Mouse (Mus musculus): ENCODE measurements around the gene Sgce.

DNA sequence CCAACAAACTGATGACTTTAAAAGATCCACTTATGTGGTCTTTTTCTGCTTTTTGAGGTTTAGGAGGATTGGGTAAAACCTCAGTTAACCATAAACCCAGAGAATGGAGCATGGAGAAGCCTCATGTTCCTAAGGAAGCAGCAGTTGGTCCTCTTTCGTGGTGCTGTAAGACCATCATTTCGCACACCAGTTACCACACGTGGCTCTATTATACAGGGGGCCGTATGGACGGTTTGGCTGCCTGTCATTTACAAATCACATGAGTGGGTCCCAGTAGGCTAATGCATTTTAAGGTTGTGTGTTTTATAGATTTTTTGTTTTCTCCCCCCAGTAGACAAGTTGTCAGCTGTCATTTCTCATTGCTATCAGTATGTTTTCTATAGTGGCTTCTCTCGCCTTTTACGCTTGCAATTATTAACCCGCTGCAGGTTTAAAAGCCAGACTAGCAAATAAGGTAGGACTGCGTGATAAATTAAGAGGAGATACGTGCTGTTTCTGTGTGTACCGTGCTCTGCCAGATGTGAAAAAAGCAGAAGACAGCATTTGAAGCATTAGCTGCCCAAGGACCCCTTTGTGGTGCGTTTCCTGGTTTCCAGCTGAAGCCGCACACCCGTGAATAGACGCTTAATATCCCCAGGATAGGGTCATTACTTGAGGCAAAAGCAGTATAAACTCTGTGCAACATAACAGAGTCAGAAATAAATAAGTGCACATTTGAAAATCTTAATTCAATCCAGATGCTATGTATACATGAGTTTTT lies 22.8 kb downstream of the Sgce start:
- TF ChIP-seq CTCF (IDR thresholded peaks at IDR 0.05; ENCODE audit: control insufficient read depth, insufficient read depth, insufficient replicate concordance, low read depth, low read length) (no peak), POLR2A (IDR thresholded peaks at IDR 0.05; ENCODE audit: control insufficient read depth, low read depth, low read length) (no peak)

All from testis, adult 2 months (tissue).